Mouse (Mus musculus) cortical plate, adult 2 months (tissue): ENCODE results near the gene Dnmt3a. TPM values are rescaled to one million over a fixed set of nuclear protein-coding genes. Genes with fewer than 3 reads are reported as not detected.

ENCODE experiments used
- H3K27ac ChIP-seq: fragments of 200-500 bp; 2 replicates; pipeline ENCODE4 v1.5.1; 2012; ENCODE audit warnings: low read length, control low read depth, inconsistent platforms; ENCODE audit not compliant: insufficient read depth
- H3K4me1 ChIP-seq: fragments of 200-500 bp; 2 replicates; pipeline ENCODE4 v1.6.1; 2011; ENCODE audit warnings: low read length; ENCODE audit not compliant: control insufficient read depth, insufficient read depth
- H3K4me3 ChIP-seq: fragments of 200-500 bp; 2 replicates; pipeline ENCODE4 v1.5.1; 2011; ENCODE audit warnings: mild to moderate bottlenecking, low read length, control low read depth; ENCODE audit not compliant: insufficient read depth
- CTCF ChIP-seq: fragments of 200-500 bp; IDR thresholded peaks from 2 replicates; pipeline ENCODE4 v1.5.1; 2011; ENCODE audit warnings: mild to moderate bottlenecking, control low read depth, low read length; ENCODE audit not compliant: insufficient read depth; ENCODE audit errors: extremely low read depth
- POLR2A ChIP-seq: fragments of 200-500 bp; IDR thresholded peaks from 2 replicates; pipeline ENCODE4 v1.6.1; 2011; ENCODE audit warnings: mild to moderate bottlenecking, low read length, control low read depth; ENCODE audit not compliant: insufficient read depth; ENCODE audit errors: extremely low read depth
- polyA plus RNA-seq: library from polyadenylated mRNA; depleted of rRNA; stranded (reverse); fragments of >200 nt; gene quantifications from 2 replicates; pipeline ENCODE4 v1.2.3, GENCODE M21; 2012

Gene Dnmt3a
- polyA plus RNA-seq, 1 experiment: 38.3 TPM

DNA sequence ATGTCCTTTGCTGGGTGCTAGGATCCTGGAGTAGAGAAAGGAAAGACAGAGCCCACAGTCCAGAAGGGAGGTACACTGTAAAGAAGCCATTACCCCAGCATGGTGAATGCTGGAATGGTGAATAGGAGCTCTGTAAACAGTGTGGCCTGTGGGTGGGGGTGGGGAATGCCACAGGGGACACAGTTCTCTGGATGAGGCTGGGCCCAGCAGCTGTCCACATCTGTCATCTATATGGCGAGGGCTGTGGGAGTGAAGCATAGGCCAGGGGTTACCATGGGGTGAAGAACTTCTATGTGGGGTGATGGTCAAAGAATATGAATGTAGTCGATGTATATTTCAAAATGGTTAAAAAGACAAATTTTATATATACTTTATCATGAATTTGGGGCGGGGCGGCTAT is 52.9 kb downstream of the Dnmt3a start:
- Histone ChIP-seq H3K4me1 (peaks cover 19% of the 10 kb centered on the region), H3K4me3 (no peak overlapping the region), H3K27ac (no peak overlapping the region)
- TF ChIP-seq POLR2A (no peak), CTCF (no peak)

DNA sequence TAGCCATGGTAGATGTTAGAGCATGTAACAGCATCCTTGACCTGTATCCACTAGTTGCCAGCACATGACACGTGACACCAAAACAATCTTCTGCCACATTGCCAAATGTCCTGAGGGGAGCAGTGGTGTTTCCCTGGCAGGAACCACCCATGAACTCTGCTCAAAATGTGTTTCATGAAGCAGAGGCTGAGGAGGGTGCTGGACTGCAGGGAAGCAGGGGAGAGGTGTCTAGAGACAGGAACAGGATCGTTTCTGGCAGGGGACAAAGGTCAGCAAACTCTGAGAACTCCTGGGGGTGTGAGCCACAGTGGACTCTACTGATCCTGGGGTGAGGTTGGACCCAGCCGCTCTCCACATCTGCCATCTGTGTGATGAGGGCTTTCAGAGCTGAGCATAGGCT is 53.7 kb downstream of the Dnmt3a start:
- no peak overlapping the region for H3K27ac ChIP-seq
- no peak overlapping the region for H3K4me3 ChIP-seq
- peaks cover 19% of the 10 kb centered on the region for H3K4me1 ChIP-seq
- TF ChIP-seq POLR2A (no peak), CTCF (no peak)

DNA sequence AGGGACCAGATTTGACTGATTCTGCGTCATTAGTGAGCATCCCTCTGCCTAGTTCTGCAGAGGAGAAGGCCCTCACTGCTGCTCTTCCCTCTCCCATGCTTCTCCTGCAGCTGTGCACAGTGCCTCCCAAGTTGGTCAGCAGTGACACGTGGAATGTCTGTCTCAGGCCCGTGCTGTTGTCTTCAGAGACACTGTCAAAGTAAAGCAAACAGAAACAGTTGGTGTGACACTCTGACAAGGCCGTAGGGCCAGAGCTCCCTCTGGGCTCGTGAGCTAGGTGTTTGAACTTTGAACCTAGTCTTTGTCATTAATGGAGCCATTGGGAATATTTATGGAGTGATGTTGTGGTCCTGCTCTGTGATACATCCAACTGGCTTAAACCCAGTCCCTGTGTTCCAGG is 54.2 kb downstream of the Dnmt3a start:
- Histone ChIP-seq H3K4me1 (peaks cover 19% of the 10 kb centered on the region), H3K4me3 (no peak overlapping the region), H3K27ac (no peak overlapping the region)
- TF ChIP-seq CTCF (no peak), POLR2A (no peak)

DNA sequence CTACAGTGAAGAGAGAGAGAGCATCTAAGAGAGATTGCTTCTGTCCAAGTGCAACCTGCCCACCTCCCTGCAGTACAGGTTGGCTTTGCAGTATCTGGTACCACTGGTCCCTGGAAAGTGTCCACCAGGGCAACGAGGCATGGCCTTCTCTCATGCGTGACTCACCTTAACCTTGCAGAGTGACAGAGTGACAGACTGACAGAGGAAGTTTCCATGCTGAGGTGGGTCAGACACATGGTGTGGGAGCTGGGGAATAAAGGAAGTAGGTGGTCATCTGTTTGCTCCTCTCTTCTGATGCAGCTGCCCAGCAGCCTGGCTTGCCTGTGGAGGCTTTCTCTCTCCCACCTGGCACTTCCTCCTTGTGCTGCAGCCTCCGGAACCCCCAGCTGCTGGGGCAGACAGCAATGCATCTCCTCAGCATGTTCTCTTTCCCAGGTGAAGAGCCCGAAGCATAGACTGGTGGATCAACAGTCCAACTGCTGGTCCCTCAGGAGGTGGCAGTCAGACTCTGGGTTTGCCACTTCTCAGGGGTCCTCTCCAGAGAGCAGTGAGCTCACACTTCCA is 55.9 kb downstream of the Dnmt3a start:
- Histone ChIP-seq H3K27ac (0 out of 2 replicates have a peak overlapping the region, but pooled peaks have one; percentile 5), H3K4me3 (no peak overlapping the region), H3K4me1 (peaks cover 9% of the 10 kb centered on the region)
- no peak for TF ChIP-seq POLR2A
- no peak for TF ChIP-seq CTCF

DNA sequence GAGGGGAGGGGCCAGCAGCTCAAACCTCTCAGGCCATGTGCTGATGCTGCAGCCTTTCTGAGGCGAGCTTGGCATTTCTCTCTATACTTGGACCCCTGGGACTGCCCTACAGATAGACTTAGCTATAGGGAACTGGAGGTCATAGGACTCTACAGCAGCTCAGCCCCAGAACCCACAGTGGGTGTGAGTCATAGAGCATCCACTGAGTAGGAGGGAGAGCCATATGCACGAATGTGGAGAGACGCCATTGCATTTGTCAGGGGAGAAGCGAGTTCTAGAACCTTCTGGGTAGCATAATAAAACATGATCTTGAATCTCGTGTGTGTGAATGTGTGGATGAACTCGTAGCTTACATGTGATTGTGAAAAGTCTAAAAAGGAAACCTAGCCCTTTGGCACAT is 56.4 kb downstream of the Dnmt3a start:
- H3K4me1 ChIP-seq: peaks cover 9% of the 10 kb centered on the region
- no peak overlapping the region for H3K4me3 ChIP-seq
- TF ChIP-seq CTCF (no peak), POLR2A (no peak)
- no peak overlapping the region for H3K27ac ChIP-seq

DNA sequence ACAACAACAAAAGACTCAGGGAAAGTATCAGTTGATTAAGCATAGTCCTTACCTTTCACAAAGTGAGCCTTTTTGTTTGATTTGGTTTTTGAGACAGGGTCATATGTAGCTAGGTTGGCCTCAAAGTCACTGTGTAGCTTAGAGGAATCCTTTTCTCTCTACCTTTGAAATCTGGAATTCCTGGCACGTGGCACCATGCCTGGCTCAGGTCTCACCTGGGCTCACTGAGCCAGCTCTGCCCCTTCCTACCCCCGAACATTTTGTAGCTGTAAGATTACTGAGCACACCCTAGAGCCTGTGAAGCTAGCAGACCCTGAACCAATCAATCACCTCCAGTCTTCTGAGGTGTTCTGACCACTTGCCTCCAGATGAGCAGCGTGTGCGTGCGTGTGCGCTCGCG is 58.4 kb downstream of the Dnmt3a start:
- no peak overlapping the region for H3K27ac ChIP-seq
- peaks cover 15% of the 10 kb centered on the region for H3K4me1 ChIP-seq
- TF ChIP-seq POLR2A (no peak), CTCF (no peak)
- H3K4me3 ChIP-seq: no peak overlapping the region

DNA sequence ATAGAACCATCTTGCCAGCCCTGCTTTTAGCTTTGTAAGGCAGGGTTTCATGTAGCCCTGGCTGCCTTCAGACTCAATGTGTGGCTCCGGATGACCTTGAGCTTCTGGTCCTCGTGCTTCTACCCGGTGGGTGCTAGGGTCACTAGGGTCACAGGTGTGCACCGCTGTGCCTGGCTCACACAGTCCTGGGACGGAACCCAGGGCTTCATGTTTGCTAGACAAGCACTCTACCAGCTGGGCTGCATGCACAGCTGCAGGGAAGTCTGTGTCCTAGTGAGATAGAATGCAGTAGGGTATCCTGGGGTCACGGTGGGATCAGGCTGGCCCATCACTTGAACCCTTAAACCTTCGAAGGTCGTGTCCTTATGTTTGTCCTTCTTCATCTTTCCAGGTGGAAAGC is 59.8 kb downstream of the Dnmt3a start:
- H3K27ac ChIP-seq: 0 out of 2 replicates have a peak overlapping the region, but pooled peaks have one; percentile 27
- TF ChIP-seq CTCF (no peak), POLR2A (no peak)
- H3K4me3 ChIP-seq: no peak overlapping the region
- peaks cover 18% of the 10 kb centered on the region for H3K4me1 ChIP-seq

DNA sequence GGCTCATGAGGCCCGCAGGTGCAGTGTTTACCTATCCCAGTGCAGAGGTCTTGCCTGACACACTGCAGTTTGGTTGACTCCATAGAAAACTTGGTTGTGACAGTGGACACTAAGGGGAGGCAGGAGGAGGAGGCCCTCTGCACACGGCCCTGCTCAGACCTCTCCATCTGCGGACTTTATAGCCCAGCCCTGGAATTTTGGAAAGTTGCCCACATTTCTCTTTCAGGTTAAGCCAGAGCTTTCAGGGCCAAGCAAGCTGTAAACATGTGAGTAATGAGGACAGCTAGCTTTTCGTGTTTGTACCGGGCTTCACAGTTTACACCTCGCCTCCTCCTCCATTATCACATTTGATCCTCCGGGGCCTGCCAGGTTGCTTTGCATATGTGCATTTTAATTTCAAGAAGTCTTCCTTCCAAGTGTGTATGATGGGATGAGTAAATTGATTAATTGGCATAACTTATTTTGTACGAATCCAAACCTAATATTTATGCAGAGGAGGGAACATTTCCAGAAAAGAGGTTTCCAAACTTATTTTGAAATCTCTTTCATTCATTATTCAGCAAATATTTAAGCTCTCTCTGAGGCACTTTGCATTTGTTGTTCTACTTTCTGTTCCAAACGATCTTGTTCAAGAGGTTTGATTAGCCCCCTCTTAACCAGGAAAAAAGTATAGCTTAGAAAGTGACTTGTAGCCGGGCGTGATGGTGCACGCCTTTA is 61.0 kb downstream of the Dnmt3a start:
- Histone ChIP-seq H3K27ac (no peak overlapping the region), H3K4me3 (no peak overlapping the region), H3K4me1 (peaks cover 20% of the 10 kb centered on the region)
- no peak for TF ChIP-seq CTCF
- no peak for TF ChIP-seq POLR2A

DNA sequence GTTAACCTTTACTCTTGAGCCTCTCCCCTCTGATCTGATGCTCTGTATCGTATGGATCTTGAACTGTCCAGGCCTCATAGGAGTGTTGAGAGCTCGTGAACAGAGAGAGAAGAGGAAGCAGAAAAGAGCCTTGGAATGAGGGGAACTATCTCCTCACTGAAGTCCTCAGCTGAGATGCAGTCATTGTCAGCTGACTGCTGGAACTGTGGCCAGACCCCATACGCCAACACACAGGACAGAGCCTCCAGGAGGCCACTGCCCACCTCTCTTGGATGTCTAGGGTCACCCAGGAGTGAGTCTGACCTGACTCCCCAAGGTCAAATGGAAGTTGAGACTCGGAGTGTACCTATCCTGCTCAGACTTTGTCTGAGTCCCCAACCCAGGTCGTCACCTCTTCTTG is 62.3 kb downstream of the Dnmt3a start:
- H3K27ac ChIP-seq: peak overlapping the region; percentile 83
- H3K4me1 ChIP-seq: peaks cover 20% of the 10 kb centered on the region
- no peak for TF ChIP-seq CTCF
- TF ChIP-seq POLR2A: no peak
- H3K4me3 ChIP-seq: no peak overlapping the region

DNA sequence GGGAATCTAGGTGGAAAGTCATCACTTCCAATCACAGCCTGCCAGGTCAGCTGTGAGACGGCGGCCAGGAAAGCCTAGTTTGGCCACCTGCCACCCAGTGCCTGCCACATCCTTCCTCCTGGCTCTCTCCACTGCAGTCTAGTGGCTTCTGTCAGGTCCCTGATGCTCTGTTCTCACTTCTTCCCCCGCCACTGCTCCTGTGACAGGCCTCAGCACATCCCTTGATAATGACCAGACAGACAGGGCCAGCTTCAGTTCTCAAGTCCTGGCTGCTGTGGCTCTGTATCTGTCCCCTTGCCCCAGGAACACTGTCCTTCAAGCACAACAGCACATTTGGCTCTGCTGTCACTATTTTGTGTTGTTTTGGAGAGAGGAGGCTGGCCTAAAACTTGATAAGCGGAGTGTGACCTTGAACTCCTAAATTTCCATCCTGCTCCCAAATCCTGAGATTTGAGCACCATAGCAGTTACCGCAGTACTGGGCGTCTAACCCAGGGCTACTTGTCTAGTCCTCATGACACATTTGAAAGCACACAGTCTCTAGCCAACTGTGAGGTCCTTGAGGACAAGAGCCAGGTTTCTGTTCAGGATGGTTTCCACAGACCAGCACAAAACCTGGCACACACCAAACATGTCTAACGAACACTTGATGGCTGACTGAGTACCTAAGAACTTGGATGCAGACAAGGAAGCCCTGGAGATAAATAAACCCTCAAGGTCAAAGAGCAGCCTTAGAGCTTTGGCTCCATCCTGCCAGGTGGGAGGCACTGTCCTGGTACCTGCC is 63.1 kb downstream of the Dnmt3a start:
- Histone ChIP-seq H3K4me3 (no peak overlapping the region), H3K4me1 (peaks cover 20% of the 10 kb centered on the region), H3K27ac (peak overlapping the region; percentile 83)
- TF ChIP-seq CTCF: no peak
- no peak for TF ChIP-seq POLR2A
